Mouse (Mus musculus): ENCODE measurements around the gene Smox. TPM values are rescaled to one million over a fixed set of nuclear protein-coding genes. Genes with fewer than 3 reads are reported as not detected.

Gene Smox
- 48.7 and 51.9 TPM in 2 replicates for polyA plus RNA-seq (2015; fragmentation: Nextera tagmentation; extraction: Ambion mirVana)

GRCm38 (mm10) chr2:131491196-131491595, at the start of gene Smox:
Gene Smox (plus strand): TSS chr2:131491496.
- Histone ChIP-seq H3K9ac (replicated peaks) (peak within 1 kb of the TSS; percentile 96), H3K36me3 (no peaks in the 10 kb centered on the region), H3K4me3 (replicated peaks) (peak within 1 kb of the TSS; percentile 97), H3K4me2 (peak within 1 kb of the TSS; percentile 88), H3K27ac (replicated peaks) (peak within 1 kb of the TSS; percentile 83), H3K27me3 (replicated peaks) (no peaks in the 10 kb centered on the region), H3K9me3 (replicated peaks) (no peaks in the 10 kb centered on the region), H3K4me1 (peaks cover 35% of the 10 kb centered on the region)
- ATAC-seq (ENCODE audit: low FRiP score) = no peak
- WGBS = 16% methylated on average over 7 of the region's 7 CpGs

DNA sequence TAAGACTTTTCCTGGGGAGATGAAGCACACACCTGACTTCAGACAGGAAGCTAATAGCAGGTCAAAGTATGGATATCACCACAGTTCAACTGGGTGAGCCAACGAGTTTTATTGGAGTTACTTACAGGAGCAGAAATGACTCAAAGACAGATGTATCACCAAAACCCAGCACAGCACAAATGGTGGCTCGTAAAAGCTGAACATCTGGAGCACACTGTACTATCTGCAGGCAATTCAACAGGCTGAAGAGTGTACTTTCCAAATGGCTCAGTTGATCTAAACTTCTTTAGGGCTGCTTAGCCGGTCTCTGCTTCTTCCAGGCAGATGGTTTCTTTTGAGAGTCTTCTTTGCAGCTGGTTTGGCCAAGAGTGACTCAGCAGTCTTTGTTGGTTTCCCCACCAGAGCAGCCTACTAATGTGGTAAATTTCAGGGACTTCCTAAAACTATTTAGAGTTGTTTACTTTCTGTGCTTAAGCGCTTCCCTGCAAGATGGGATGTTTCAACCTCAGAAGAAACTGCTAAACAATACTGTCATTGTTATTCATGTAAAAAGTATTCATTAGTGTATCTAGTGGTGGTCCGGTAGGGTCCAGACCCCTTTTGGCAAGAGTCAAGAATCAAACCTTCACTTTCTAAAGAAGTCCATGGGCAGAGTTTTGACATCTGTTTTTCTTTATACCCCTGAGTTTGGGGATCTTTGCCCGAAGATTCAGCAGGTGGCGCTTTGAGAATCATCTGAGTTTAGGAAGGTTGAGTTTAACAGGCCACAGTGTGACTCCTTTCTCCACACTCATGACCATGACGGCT, 48.0 kb upstream of the Smox start:
- H3K27ac ChIP-seq (replicated peaks) = no peak overlapping the region
- no peak overlapping the region for H3K4me3 ChIP-seq (replicated peaks)
- no peak overlapping the region for H3K4me2 ChIP-seq
- H3K27me3 ChIP-seq (replicated peaks) = no peaks in the 10 kb centered on the region
- no peak overlapping the region for H3K9ac ChIP-seq (replicated peaks)
- ATAC-seq (ENCODE audit: low FRiP score) = no peak
- H3K36me3 ChIP-seq = no peaks in the 10 kb centered on the region
- 68% methylated on average over 8 of the region's 8 CpGs for WGBS
- H3K9me3 ChIP-seq (replicated peaks) = no peaks in the 10 kb centered on the region
- H3K4me1 ChIP-seq = no peaks in the 10 kb centered on the region

GRCm38 (mm10) chr2:131443891-131444190, 47.5 kb upstream of the Smox start:
- Histone ChIP-seq H3K4me3 (replicated peaks) (no peak overlapping the region), H3K9me3 (replicated peaks) (no peaks in the 10 kb centered on the region), H3K4me2 (no peak overlapping the region), H3K4me1 (no peaks in the 10 kb centered on the region), H3K9ac (replicated peaks) (no peak overlapping the region), H3K36me3 (no peaks in the 10 kb centered on the region), H3K27me3 (replicated peaks) (no peaks in the 10 kb centered on the region), H3K27ac (replicated peaks) (no peak overlapping the region)
- ATAC-seq (ENCODE audit: low FRiP score) = no peak
- WGBS = 50% methylated on average over 1 of the region's 1 CpGs

DNA sequence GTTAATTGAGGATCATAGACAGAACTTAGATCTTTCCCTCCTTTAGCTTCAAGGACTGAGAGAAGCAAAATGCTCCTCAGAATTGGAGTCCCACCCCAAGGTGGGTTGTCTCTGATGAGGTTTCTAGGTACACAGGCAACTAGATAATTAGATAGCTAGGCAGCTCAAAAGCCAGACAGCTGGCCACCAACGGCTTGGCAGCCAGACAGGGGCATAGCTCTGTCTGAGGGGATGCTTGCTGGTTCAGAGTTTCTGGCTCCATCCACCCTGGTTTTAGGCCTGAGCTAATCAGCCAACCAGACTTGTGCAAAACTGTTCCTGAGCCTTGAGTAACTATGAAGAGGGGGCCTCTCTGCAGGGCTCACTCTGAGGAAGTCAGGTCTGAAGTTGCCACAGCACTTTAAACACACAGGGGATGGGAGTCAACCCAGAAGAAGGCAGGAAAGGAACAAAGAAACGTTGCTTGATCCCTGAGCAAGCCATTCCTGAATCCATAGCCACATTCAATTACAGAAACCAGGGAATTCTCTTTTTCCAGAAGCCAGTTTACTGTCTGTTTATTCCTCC, 44.8 kb upstream of the Smox start:
- WGBS = 70% methylated on average over 2 of the region's 2 CpGs

GRCm38 (mm10) chr2:131447566-131448330, 43.5 kb upstream of the Smox start:
- no peak overlapping the region for H3K9ac ChIP-seq (replicated peaks)
- H3K27me3 ChIP-seq (replicated peaks) = no peaks in the 10 kb centered on the region
- no peak overlapping the region for H3K4me2 ChIP-seq
- no peaks in the 10 kb centered on the region for H3K4me1 ChIP-seq
- no peak overlapping the region for H3K27ac ChIP-seq (replicated peaks)
- no peak for ATAC-seq (ENCODE audit: low FRiP score)
- H3K4me3 ChIP-seq (replicated peaks) = no peak overlapping the region
- no peaks in the 10 kb centered on the region for H3K9me3 ChIP-seq (replicated peaks)
- no peaks in the 10 kb centered on the region for H3K36me3 ChIP-seq
- WGBS = 77% methylated on average over 8 of the region's 8 CpGs

More for the DNA sequence above, 44.8 kb upstream of the Smox start:
- H3K36me3 ChIP-seq = no peaks in the 10 kb centered on the region
- H3K9ac ChIP-seq (replicated peaks) = no peak overlapping the region
- H3K27me3 ChIP-seq (replicated peaks) = no peaks in the 10 kb centered on the region
- no peak overlapping the region for H3K4me2 ChIP-seq
- H3K27ac ChIP-seq (replicated peaks) = no peak overlapping the region
- H3K9me3 ChIP-seq (replicated peaks) = no peaks in the 10 kb centered on the region
- no peak for ATAC-seq (ENCODE audit: low FRiP score)
- H3K4me3 ChIP-seq (replicated peaks) = no peak overlapping the region
- no peaks in the 10 kb centered on the region for H3K4me1 ChIP-seq

- Histone ChIP-seq H3K9me3 (replicated peaks) (no peaks in the 10 kb centered on the region), H3K4me3 (replicated peaks) (no peak overlapping the region)
Observed at GRCm38 (mm10) chr2:131448353-131448752, 42.9 kb upstream of the Smox start.

DNA sequence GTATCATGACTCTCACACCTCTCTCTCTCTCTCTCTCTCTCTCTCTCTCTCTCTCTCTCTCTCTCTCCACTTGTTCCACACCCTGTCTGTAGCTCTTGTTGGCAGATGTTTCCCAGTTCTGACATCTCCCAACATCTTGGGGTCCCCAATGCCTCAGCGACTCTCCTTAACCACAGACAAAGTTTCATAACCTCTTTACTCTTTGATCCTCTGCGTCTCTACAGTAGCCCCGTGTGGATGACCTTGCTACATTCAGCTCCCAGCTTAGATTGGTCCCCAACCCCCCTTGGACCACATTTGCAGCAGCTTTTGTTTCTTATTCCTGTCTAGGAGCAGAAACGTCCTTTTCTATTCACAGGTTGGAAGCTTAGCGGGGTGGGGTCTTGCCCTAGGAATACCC, 41.6 kb upstream of the Smox start:
- no peak overlapping the region for H3K27ac ChIP-seq (replicated peaks)
- H3K36me3 ChIP-seq = no peaks in the 10 kb centered on the region
- H3K27me3 ChIP-seq (replicated peaks) = no peaks in the 10 kb centered on the region
- ATAC-seq (ENCODE audit: low FRiP score) = no peak
- H3K9ac ChIP-seq (replicated peaks) = no peak overlapping the region
- no peak overlapping the region for H3K4me2 ChIP-seq
- no peaks in the 10 kb centered on the region for H3K9me3 ChIP-seq (replicated peaks)
- H3K4me3 ChIP-seq (replicated peaks) = no peak overlapping the region
- WGBS = 68% methylated on average over 5 of the region's 5 CpGs
- no peaks in the 10 kb centered on the region for H3K4me1 ChIP-seq

More at GRCm38 (mm10) chr2:131448353-131448752, 42.9 kb upstream of the Smox start:
- Histone ChIP-seq H3K36me3 (no peaks in the 10 kb centered on the region), H3K27ac (replicated peaks) (no peak overlapping the region), H3K4me2 (no peak overlapping the region), H3K27me3 (replicated peaks) (no peaks in the 10 kb centered on the region), H3K4me1 (no peaks in the 10 kb centered on the region), H3K9ac (replicated peaks) (no peak overlapping the region)
- no peak for ATAC-seq (ENCODE audit: low FRiP score)

- no peaks in the 10 kb centered on the region for H3K36me3 ChIP-seq
- no peaks in the 10 kb centered on the region for H3K4me1 ChIP-seq
- no peaks in the 10 kb centered on the region for H3K9me3 ChIP-seq (replicated peaks)
- no peak overlapping the region for H3K4me2 ChIP-seq
- no peak for ATAC-seq (ENCODE audit: low FRiP score)
- H3K4me3 ChIP-seq (replicated peaks) = no peak overlapping the region
- no peaks in the 10 kb centered on the region for H3K27me3 ChIP-seq (replicated peaks)
- H3K9ac ChIP-seq (replicated peaks) = no peak overlapping the region
- H3K27ac ChIP-seq (replicated peaks) = no peak overlapping the region
- 91% methylated on average over 5 of the region's 5 CpGs for WGBS
Observed at GRCm38 (mm10) chr2:131450491-131450890, 40.8 kb upstream of the Smox start.

- no peak overlapping the region for H3K9ac ChIP-seq (replicated peaks)
- H3K36me3 ChIP-seq = no peaks in the 10 kb centered on the region
- H3K4me2 ChIP-seq = no peak overlapping the region
- H3K4me1 ChIP-seq = no peaks in the 10 kb centered on the region
- 76% methylated on average over 7 of the region's 7 CpGs for WGBS
- no peaks in the 10 kb centered on the region for H3K9me3 ChIP-seq (replicated peaks)
- ATAC-seq (ENCODE audit: low FRiP score) = no peak
- no peak overlapping the region for H3K4me3 ChIP-seq (replicated peaks)
- no peak overlapping the region for H3K27ac ChIP-seq (replicated peaks)
- no peaks in the 10 kb centered on the region for H3K27me3 ChIP-seq (replicated peaks)
Observed at GRCm38 (mm10) chr2:131457728-131458127, 33.6 kb upstream of the Smox start.

GRCm38 (mm10) chr2:131460946-131461682, 30.2 kb upstream of the Smox start:
- Histone ChIP-seq H3K27ac (replicated peaks) (no peak overlapping the region), H3K4me2 (no peak overlapping the region), H3K9me3 (replicated peaks) (no peaks in the 10 kb centered on the region; the same call in 1 of the 2 replicates), H3K4me3 (replicated peaks) (no peak overlapping the region), H3K4me1 (no peaks in the 10 kb centered on the region), H3K9ac (replicated peaks) (no peak overlapping the region), H3K27me3 (replicated peaks) (no peaks in the 10 kb centered on the region), H3K36me3 (no peaks in the 10 kb centered on the region)
- no peak for ATAC-seq (ENCODE audit: low FRiP score)
- WGBS = 72% methylated on average over 9 of the region's 9 CpGs

DNA sequence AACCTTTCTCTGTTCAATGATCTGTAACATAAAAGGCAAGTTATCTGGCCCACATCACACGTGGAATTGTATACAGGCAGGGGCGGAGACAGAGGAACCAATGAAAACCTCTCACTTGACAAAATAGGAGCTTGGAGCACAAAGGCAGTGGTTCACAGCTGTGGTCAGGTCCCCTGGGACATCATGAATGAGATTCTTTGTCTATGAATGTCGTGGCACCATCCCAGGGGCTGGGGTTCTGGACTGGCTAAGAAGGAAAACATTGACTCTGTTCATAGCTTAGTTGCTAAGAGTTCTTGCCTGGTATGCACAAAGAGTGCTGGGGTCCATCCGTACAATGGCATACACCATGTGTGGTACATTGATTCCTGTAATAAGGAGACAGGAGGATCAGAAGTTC, 28.3 kb upstream of the Smox start:
- H3K4me1 ChIP-seq = no peaks in the 10 kb centered on the region
- ATAC-seq (ENCODE audit: low FRiP score) = no peak
- WGBS = 50% methylated on average over 4 of the region's 4 CpGs
- H3K9me3 ChIP-seq (replicated peaks) = no peaks in the 10 kb centered on the region; the same call in 1 of the 2 replicates
- H3K9ac ChIP-seq (replicated peaks) = no peak overlapping the region
- H3K27ac ChIP-seq (replicated peaks) = no peak overlapping the region
- H3K36me3 ChIP-seq = no peaks in the 10 kb centered on the region
- no peak overlapping the region for H3K4me2 ChIP-seq
- no peak overlapping the region for H3K4me3 ChIP-seq (replicated peaks)
- no peaks in the 10 kb centered on the region for H3K27me3 ChIP-seq (replicated peaks)
